Mouse (Mus musculus) lung, adult 2 months (tissue): Measurements from ENCODE around the gene Ceacam3. TPM values are rescaled to one million over a fixed set of nuclear protein-coding genes. Genes with fewer than 3 reads are reported as not detected.
"Not testable (repeated sequence)": the region's sequence is repeated elsewhere in the genome, so short reads cannot be mapped to it uniquely, and the experiment has no call there.

Source experiments
- DNase-seq: peaks from one replicate; pipeline ENCODE4 v3.0.0; 2022
- H3K4me1 ChIP-seq: fragments of 200-500 bp; 2 replicates; pipeline ENCODE4 v1.6.1; 2011; ENCODE audit warnings: low read length; ENCODE audit not compliant: control insufficient read depth, insufficient read depth
- H3K4me3 ChIP-seq: fragments of 200-500 bp; replicated peaks from 2 replicates; pipeline ENCODE3; 2011; ENCODE audit warnings: low read depth, mild to moderate bottlenecking, control low read depth, low read length; ENCODE audit errors: extremely low read depth
- CTCF ChIP-seq: fragments of 200-500 bp; IDR thresholded peaks from 2 replicates; pipeline ENCODE4 v1.5.1; 2011; ENCODE audit warnings: mild to moderate bottlenecking, low read length, control low read depth; ENCODE audit not compliant: insufficient read depth
- POLR2A ChIP-seq: fragments of 200-500 bp; IDR thresholded peaks from 2 replicates; pipeline ENCODE4 v1.6.1; 2011; ENCODE audit warnings: low read depth, mild to moderate bottlenecking, control low read depth, low read length, borderline replicate concordance; ENCODE audit errors: extremely low read depth
- WGBS: fragments of 180-500 bp; shearing (Covaris S2); methylation state at CpG from one replicate; pipeline ENCODE4 v1.1.7; 2018; 5-methylcytosine and 5-hydroxymethylcytosine counted together
- polyA plus RNA-seq: library from polyadenylated mRNA; depleted of rRNA; stranded (reverse); fragments of >200 nt; gene quantifications from 2 replicates; pipeline ENCODE4 v1.2.3, GENCODE M21; 2012; rRNA removed

Gene Ceacam3
- polyA plus RNA-seq: not detected in 2 replicates

DNA sequence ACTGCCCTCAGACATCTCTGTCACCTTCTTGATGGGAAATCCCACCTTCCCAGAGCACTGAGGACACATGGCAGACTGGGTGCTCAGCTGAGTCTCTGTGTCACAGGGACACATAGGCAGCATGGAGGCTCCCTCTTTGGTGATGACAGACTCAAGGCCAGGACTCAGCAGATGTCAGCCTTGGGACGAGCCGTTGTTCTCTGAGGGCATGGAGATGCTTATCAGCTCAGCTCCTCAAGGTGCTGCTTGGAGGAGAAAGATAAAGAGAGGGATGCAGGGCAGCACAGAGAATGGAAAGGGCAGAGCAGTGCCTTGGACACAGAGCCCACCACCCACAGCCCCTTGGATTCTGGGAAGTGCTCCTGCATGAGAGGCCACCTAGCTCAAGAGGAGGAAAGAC is at the start of gene Ceacam3:
TSS of gene Ceacam3 (plus strand) at position 352 of the 400 bp plus-strand sequence.
- no peak for DNase-seq
- H3K4me1 ChIP-seq: no peaks in the 10 kb centered on the region
- no peak for TF ChIP-seq CTCF
- no peak for TF ChIP-seq POLR2A
- 69% methylated on average over 2 of the region's 2 CpGs for WGBS
- H3K4me3 ChIP-seq: no peak within 1 kb of the TSS

DNA sequence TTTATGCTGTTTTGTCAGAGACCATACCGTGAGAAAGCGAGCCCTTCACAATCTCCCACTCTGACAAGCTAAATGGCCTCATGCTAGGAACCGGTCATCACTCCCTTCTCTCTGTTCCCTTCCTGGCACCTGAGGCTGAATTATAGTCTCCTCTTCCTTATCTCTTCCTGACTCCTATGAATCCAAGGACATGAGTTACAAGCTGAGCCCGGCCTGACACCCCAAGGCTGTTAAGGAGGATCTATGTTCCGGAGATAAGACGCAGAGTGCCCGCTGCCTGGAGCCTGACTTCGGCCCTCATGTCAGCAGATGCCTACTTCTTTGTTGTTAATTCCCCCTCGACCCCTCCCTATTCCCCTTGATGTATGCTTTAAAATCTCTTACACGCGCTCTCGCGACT is 48.5 kb upstream of the Ceacam3 start:
- DNase-seq, H3K4me1 ChIP-seq, H3K4me3 ChIP-seq: not testable (repeated sequence)
- WGBS: 85% methylated on average over 13 of the region's 13 CpGs

DNA sequence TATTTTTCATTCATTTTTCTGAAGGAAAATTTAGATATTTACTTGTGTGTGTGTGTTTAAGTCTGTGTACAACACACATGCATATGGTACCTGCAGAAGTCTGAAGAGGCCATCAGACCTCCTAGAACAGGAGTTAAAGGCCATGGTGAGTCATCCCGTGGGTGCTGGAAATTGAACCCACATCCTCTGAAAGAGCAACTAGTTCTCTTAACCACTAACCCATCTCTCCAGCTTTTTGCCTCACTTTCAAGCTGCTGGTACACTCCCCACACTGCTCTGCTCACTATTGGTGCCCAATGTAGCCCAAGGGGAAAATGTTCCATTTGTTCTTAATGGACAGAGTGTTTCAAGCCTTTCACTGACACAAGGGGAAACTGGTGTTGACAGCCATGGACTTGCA is 14.8 kb upstream of the Ceacam3 start:
- WGBS: 88% methylated on average over 1 of the region's 1 CpGs
- no peaks in the 10 kb centered on the region for H3K4me1 ChIP-seq
- TF ChIP-seq CTCF (no peak), POLR2A (no peak)
- H3K4me3 ChIP-seq: no peak overlapping the region
- DNase-seq: no peak

DNA sequence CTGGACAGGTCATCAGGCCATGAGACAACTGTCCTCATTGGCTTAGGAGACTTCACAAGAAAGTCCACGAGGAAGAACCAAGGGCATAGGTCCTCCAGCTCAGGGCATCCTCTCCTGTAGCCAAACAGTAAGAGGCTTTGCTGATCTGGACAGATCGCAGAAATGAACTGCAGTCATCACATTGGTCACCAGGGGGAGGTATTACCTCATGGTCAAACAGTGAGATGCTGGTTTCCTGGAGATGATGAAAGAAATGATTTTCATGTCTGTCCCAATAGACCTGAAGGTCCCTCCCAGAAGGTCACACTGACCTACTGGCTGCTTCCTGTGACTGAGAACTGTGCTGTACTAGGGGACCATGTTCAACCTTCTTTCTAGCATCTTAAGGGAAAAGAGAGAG is 5.6 kb downstream of the Ceacam3 start:
- H3K4me3 ChIP-seq: no peak overlapping the region
- H3K4me1 ChIP-seq: no peaks in the 10 kb centered on the region
- no peak for DNase-seq
- TF ChIP-seq POLR2A: no peak
- no peak for TF ChIP-seq CTCF
- WGBS: 27% methylated on average over 2 of the region's 2 CpGs

DNA sequence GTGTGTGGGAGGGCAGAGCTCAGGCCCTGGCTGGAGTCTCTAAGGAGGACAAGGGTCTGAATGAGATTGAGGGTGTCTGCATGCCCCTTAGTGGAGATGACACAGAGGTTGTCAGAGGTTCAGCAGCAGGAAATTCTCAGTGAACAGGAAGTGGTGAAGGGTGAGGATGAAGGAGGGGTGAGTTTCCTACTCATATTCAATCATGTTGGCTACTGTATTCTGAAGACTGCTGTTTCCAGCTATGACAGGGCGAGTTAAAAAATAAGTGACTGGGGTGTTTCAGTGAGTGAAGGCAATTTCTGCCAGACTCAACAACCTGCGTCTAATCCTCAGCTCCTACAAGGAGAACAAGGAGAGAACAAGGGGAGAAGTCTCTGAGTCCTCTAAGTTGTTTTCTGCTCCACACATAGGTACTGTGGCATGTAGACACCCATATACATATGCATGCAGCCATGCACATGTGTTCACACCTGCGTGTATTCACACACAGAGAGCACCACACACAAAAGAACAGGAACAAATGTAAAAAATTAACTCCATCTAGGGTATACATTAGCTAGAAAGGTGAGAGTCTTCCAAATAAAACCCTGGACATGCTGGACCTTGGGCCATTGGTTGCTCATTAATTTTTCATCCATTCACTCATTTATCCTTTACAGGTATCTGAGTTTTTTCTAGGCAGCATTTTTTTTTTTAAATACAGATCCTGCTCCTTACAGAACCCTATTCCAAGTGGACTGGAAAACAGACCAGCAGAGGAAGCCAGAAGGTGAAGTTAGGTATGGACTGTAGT is 7.0 kb downstream of the Ceacam3 start:
- DNase-seq: no peak
- H3K4me1 ChIP-seq: no peaks in the 10 kb centered on the region
- 56% methylated on average over 3 of the region's 3 CpGs for WGBS
- no peak overlapping the region for H3K4me3 ChIP-seq
- TF ChIP-seq CTCF: no peak
- TF ChIP-seq POLR2A: no peak

DNA sequence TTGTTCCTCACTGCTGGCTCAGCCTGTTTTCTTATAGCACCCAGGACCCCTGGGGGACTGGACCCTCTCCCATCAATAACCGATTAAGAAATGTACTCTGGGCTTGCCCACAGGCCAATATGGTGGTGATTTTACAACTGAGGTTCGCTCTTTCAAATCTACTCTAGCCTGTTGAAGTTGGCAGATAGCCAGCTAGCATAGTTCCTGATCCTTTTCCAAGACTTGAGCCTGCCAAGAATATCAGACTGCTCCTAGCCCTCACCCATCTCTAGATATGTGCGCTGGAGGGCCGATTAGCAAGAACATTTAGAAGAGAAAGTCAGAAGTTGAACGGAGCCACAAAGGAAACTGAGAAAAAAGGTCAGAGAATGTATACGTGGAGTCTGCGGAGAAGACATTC is 8.9 kb downstream of the Ceacam3 start:
- Histone ChIP-seq H3K4me3 (no peak overlapping the region), H3K4me1 (no peaks in the 10 kb centered on the region)
- WGBS: 69% methylated on average over 7 of the region's 7 CpGs
- no peak for DNase-seq
- TF ChIP-seq CTCF (no peak), POLR2A (no peak)

DNA sequence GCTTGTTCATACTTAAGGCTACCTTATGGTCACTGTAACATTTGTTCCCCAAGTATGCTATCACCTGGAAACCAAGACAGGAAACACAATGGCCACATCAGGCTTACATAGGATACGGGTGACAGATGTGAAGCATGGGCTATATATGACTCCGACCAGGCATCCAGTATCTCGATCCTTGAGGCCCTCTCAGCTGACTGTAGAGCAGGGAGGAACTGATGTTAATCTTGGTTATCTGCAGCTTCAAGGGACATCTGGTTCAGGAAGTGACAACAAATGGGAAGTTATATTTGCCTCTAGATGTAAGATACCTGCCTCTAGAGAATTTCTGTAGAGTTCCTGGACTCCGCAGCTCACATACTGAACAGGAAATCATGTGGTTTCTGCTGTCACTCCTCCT is 21.7 kb downstream of the Ceacam3 start:
- TF ChIP-seq POLR2A: no peak
- no peak for TF ChIP-seq CTCF
- Histone ChIP-seq H3K4me1 (no peaks in the 10 kb centered on the region), H3K4me3 (no peak overlapping the region)
- no peak for DNase-seq
- 77% methylated on average over 4 of the region's 4 CpGs for WGBS

DNA sequence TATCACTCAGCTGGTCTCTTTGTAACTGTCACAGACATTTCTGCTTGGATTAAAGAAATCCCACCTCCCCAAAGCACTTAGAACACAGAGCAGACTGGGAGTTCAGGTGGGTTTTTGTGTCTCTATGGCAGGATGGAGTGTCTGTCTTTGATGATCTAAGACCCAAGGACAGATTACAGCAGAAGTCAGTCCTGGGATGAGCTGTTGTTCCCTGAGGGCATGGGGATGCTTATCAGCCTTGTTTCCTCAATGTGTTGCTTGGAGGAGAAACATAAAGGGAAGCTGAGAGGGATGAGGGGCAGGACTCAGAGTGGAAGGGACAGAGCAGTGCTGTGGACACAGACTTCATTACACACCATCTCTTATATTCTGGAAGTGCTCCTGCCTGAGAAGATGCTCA is 53.1 kb downstream of the Ceacam3 start, which contains the start of gene Psg29:
TSS of gene Psg29 (plus strand) at position 301 of the 400 bp plus-strand sequence.
- H3K4me3 ChIP-seq: no peak within 1 kb of the TSS
- H3K4me1 ChIP-seq: no peaks in the 10 kb centered on the region
- TF ChIP-seq CTCF (no peak), POLR2A (no peak)

DNA sequence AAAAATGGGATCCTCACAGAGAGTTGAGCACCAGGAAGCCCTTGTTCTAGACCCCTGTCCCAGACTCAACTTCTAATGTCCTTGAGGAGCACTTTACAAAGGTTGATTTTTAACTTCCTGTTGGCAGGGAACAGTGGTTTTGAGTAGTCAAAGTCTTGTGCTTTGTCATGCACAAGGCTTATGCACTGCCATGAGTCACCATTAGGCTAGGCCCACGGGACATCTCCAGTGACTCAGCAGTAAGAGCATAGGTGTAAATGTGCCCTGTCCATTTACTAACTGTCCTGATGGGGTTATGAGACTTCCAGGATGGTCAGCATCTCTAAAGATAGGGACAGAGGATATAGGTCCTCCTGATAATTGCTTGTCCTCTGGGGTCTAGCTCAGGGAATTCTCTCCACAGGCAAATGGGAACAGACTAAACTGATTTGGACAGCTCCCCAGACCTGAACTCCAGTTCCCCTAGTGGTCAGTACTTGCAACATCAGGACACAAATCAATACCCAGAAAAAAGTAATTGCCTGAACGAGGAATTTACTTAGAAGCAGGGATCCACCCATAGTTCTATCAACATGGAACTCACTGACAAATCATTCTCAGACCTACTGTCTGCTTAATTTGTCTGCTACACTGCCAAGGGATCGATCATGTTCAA is 55.6 kb downstream of the Ceacam3 start:
- WGBS: 61% methylated on average over 3 of the region's 3 CpGs
- no peak for DNase-seq
- no peak for TF ChIP-seq POLR2A
- no peak for TF ChIP-seq CTCF
- Histone ChIP-seq H3K4me1 (no peaks in the 10 kb centered on the region), H3K4me3 (no peak overlapping the region)

More for the DNA sequence above, 53.1 kb downstream of the Ceacam3 start, which contains the start of gene Psg29:
- DNase-seq: no peak

Other genes with a start within 250 kb of the Ceacam3 start
- gene Ptgir, start 243.8 kb upstream of the Ceacam3 start, polyA plus RNA-seq: 9.8 and 10.4 TPM in 2 replicates
- 279 and 310 TPM in 2 replicates for gene Calm3, start 226.2 kb upstream of the Ceacam3 start, polyA plus RNA-seq
- gene Pnmal2, start 205.6 kb upstream of the Ceacam3 start, polyA plus RNA-seq: 2.0 and 3.2 TPM in 2 replicates
- not detected in 2 replicates for gene Pnmal1, start 190.6 kb upstream of the Ceacam3 start, polyA plus RNA-seq
- 0.03 and 0.04 TPM in 2 replicates for gene Gm42372, start 167.2 kb upstream of the Ceacam3 start, polyA plus RNA-seq
- 4.1 and 5.2 TPM in 2 replicates for gene Ccdc8, start 157.6 kb upstream of the Ceacam3 start, polyA plus RNA-seq
- gene Ppp5c, start 122.4 kb upstream of the Ceacam3 start, polyA plus RNA-seq: 141 and 153 TPM in 2 replicates
- gene Hif3a, start 87.9 kb upstream of the Ceacam3 start, polyA plus RNA-seq: 1.7 and 5.5 TPM in 2 replicates
- gene Psg16, start 76.2 kb upstream of the Ceacam3 start, polyA plus RNA-seq: 0.09 TPM in 1 of 2 replicates, not detected in the other
- gene Psg29, start 53.2 kb downstream of the Ceacam3 start, polyA plus RNA-seq: not detected in 2 replicates